Mouse (Mus musculus): Measurements from ENCODE around the gene Gm20547. TPM values are rescaled to one million over a fixed set of nuclear protein-coding genes. Genes with fewer than 3 reads are reported as not detected.
A peak's percentile ranks its signal among the peaks of the same experiment; 100 is the strongest.

Gene Gm20547
- polyA plus RNA-seq, 1 experiment from 2014 or later, result not detected

DNA sequence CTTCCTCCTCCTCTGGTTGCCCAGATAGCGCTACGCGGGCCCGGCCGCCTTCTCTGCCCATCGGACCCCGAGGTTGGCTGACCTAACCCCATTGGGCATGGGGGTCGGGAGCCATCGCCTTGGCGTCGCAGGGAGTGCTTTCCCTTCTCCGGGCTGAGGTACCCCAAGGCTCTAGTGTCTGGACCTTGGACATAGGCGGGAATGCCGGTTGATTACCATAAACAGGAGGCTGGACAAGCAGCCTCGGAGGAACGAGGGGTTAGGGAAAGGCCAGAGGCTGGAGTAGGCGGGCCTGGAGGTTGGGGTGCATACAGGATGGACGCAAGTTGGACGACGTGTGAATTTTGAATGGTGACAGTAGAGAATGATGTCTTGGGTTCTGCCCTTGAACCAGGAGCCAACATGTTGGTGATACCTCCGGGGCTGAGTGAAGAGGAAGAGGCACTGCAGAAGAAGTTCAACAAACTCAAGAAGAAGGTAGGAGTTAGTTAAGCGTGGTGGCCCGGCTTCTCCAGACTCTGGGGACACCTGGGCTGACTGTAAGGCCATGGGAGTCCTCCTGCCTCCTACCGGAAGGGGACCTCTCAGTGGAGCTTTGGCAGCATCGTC, 31.2 kb downstream of the Gm20547 start:
- Histone ChIP-seq H3K4me2 (ENCODE audit: low read length) (peak overlapping the region; percentile 95), H3K27ac (replicated peaks; ENCODE audit: low read depth, low read length) (peak overlapping the region; percentile 27; the same call in 1 of the 2 replicates), H3K36me3 (ENCODE audit: control insufficient read depth, insufficient read depth, low read length) (peaks cover 56% of the 10 kb centered on the region), H3K9me3 (ENCODE audit: control insufficient read depth, low read length) (no peaks in the 10 kb centered on the region), H3K27me3 (ENCODE audit: control insufficient read depth, insufficient read depth, low read length) (no peaks in the 10 kb centered on the region), H3K4me1 (ENCODE audit: control insufficient read depth, insufficient read depth, low read length) (peaks cover 13% of the 10 kb centered on the region), H3K9ac (replicated peaks; ENCODE audit: low read length) (peak overlapping the region; percentile 88), H3K4me3 (replicated peaks; ENCODE audit: low read depth, low read length) (peak overlapping the region; percentile 93)
- DNase-seq (peak; percentile 8), ATAC-seq (ENCODE audit: low FRiP score, low TSS enrichment) (no peak; the same call in 1 of the 2 replicates)
- WGBS, result 2% methylated on average over 25 of the region's 25 CpGs

DNA sequence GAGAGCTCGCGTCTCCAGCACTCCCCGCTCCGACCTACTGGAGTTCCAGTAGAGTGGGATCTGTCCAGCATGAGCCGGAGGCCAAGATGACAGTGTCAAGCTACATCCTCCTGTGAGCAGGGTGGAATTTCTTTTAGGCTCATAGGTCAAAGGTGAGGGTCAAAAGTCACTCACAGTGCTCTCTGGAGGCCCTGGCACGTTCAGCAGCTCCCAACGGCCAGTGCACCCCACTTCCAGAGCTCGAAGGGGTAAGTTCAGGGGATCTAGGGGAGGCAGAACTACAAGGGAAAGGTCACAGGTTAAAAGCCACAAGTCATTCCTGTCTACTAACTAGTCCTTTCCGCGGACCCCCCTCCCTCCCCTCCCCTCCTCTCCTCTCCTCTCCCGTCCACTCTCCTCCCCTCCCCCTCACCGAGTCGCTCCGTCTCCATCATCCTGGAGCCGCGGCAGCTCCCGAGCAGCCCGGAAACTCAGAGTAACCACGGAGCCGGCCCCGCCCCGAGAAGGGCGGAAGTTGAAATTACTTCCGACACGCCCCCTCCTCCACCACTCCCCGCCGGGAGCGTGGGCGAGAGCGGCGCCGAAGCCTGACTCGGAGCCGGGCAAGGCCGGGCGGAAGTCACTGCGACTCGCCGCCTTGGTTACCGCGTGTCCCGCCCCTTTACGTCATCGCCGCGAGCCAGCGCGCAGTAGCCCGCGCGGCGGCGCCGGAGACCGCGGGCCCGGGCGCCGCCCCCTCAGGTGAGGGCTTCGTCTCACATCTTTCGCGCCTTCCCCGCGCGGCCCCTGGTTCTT, 31.9 kb downstream of the Gm20547 start, which contains the start of the genes Skiv2l and Nelfe:
TSS of gene Skiv2l (minus strand) at position 489 of the 795 bp plus-strand sequence.
TSS of gene Nelfe (plus strand) at position 670 of the 795 bp plus-strand sequence.
- ATAC-seq (ENCODE audit: low FRiP score, low TSS enrichment) (peak; percentile 96), DNase-seq (peak; percentile 99)
- Histone ChIP-seq H3K9me3 (ENCODE audit: control insufficient read depth, low read length) (no peaks in the 10 kb centered on the region), H3K4me2 (ENCODE audit: low read length) (peak within 1 kb of the TSS; percentile 95), H3K27ac (replicated peaks; ENCODE audit: low read depth, low read length) (peak within 1 kb of the TSS; percentile 55; the same call in 1 of the 2 replicates), H3K36me3 (ENCODE audit: control insufficient read depth, insufficient read depth, low read length) (peaks cover 57% of the 10 kb centered on the region), H3K27me3 (ENCODE audit: control insufficient read depth, insufficient read depth, low read length) (no peaks in the 10 kb centered on the region), H3K4me1 (ENCODE audit: control insufficient read depth, insufficient read depth, low read length) (peaks cover 13% of the 10 kb centered on the region), H3K4me3 (replicated peaks; ENCODE audit: low read depth, low read length) (peak within 1 kb of the TSS; percentile 93), H3K9ac (replicated peaks; ENCODE audit: low read length) (peak within 1 kb of the TSS; percentile 88)
- under 1% methylated on average over 65 of the region's 65 CpGs for WGBS

DNA sequence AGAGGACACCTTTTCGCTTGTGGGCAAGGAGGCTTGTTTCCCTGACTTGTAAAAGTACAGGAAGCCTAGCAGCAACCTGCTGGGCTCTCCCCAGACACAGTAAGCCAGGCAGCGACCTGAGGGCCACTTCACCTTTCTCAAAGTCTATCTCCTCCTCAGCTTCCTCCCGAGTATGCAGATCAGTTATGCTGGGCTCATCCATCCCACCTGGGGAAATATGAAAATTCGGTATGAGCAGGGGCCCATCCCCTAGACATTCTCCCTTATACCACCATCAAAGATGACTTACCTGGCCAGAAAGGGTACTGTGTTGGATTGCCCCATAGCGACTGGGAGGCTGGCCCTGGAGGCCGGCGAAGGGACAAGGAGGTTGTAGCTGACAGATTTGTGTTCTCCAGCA, 34.2 kb downstream of the Gm20547 start:
- Histone ChIP-seq H3K27me3 (ENCODE audit: control insufficient read depth, insufficient read depth, low read length) (no peaks in the 10 kb centered on the region), H3K4me2 (ENCODE audit: low read length) (no peak overlapping the region), H3K36me3 (ENCODE audit: control insufficient read depth, insufficient read depth, low read length) (peaks cover 57% of the 10 kb centered on the region), H3K4me3 (replicated peaks; ENCODE audit: low read depth, low read length) (no peak overlapping the region), H3K4me1 (ENCODE audit: control insufficient read depth, insufficient read depth, low read length) (peaks cover 13% of the 10 kb centered on the region), H3K27ac (replicated peaks; ENCODE audit: low read depth, low read length) (no peak overlapping the region), H3K9ac (replicated peaks; ENCODE audit: low read length) (no peak overlapping the region), H3K9me3 (ENCODE audit: control insufficient read depth, low read length) (no peaks in the 10 kb centered on the region)
- DNase-seq, result no peak
- no peak for ATAC-seq (ENCODE audit: low FRiP score, low TSS enrichment)
- whole genome bisulfite sequencing, result 93% methylated on average over 7 of the region's 7 CpGs

DNA sequence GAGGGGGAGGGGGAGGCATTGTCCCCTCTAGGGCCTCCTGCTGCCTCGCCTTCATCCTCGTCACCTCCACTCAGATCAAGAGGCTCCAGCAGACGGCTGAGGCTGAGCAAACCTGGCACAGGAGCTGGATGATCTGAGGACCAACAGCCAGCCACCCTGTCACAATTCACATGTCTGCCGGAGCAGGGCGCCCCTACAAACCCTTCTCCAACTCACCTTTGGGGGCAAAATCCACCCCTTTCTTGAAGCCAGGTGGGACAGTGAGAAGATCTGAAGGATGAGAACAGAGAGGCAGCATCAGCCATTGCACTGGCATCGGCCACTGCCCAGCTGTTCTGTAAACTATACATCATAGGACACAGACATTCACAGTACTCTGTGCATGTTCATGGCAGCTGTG, 34.6 kb downstream of the Gm20547 start:
- Histone ChIP-seq H3K27me3 (ENCODE audit: control insufficient read depth, insufficient read depth, low read length) (no peaks in the 10 kb centered on the region), H3K4me2 (ENCODE audit: low read length) (no peak overlapping the region), H3K36me3 (ENCODE audit: control insufficient read depth, insufficient read depth, low read length) (peaks cover 57% of the 10 kb centered on the region), H3K4me3 (replicated peaks; ENCODE audit: low read depth, low read length) (no peak overlapping the region), H3K27ac (replicated peaks; ENCODE audit: low read depth, low read length) (no peak overlapping the region), H3K9ac (replicated peaks; ENCODE audit: low read length) (no peak overlapping the region), H3K4me1 (ENCODE audit: control insufficient read depth, insufficient read depth, low read length) (peaks cover 13% of the 10 kb centered on the region), H3K9me3 (ENCODE audit: control insufficient read depth, low read length) (no peaks in the 10 kb centered on the region)
- DNase-seq, result no peak
- 80% methylated on average over 6 of the region's 6 CpGs for WGBS
- no peak for ATAC-seq (ENCODE audit: low FRiP score, low TSS enrichment)

DNA sequence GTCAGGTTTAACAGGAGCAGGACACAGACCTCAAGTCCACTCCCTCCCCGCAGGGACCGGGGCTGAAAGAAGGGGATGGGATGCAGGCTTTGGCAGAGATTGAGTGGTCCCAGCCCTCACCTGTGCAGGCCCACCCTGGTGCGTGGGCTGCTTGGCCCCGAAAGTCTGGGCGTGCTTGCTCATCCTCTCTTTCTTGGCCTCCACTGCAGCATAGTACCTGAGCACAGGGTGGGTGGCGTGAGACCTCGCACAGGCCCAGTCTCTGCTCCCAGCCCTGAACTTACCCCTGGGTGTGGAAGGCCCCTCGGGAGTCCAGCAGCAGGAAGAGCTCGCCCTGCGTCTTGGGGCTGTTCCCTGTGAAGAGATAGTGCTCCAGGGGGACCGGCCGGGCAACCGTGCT, 37.0 kb downstream of the Gm20547 start:
- WGBS, result 96% methylated on average over 13 of the region's 13 CpGs
- no peak overlapping the region for H3K9ac ChIP-seq (replicated peaks; ENCODE audit: low read length)
- no peak for ATAC-seq (ENCODE audit: low FRiP score, low TSS enrichment)
- no peak overlapping the region for H3K27ac ChIP-seq (replicated peaks; ENCODE audit: low read depth, low read length)
- H3K4me1 ChIP-seq (ENCODE audit: control insufficient read depth, insufficient read depth, low read length), result peaks cover 7% of the 10 kb centered on the region
- H3K4me2 ChIP-seq (ENCODE audit: low read length), result no peak overlapping the region
- no peaks in the 10 kb centered on the region for H3K9me3 ChIP-seq (ENCODE audit: control insufficient read depth, low read length)
- H3K36me3 ChIP-seq (ENCODE audit: control insufficient read depth, insufficient read depth, low read length), result peaks cover 79% of the 10 kb centered on the region
- H3K4me3 ChIP-seq (replicated peaks; ENCODE audit: low read depth, low read length), result no peak overlapping the region
- DNase-seq, result no peak
- H3K27me3 ChIP-seq (ENCODE audit: control insufficient read depth, insufficient read depth, low read length), result no peaks in the 10 kb centered on the region

DNA sequence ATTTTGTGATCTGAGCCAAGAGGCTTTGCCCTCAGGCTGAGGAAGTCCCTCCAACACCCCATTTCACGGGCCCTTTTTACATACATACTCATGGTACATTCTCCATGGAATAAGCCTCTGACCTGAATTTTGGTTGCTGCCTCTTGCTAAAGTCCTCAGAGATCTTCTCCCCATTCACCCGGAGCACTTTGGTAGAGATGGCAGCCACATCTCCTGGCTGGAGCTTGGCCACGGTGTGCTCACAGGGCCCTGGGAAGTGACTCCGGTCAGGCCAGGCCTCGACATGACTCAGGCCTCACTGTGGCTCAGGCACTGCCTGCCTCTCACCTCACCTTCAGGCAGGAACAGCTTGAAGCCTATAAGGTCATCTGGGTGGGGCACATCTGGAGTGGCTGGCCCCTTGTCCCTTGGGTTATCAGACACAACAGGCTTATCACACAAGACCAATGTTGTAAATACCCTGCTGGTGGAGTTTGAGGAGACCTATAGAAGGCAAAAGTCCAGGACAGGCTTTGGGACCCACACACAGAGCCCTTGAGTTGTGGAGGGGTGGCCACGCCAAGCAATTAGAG, 41.0 kb downstream of the Gm20547 start:
- H3K4me1 ChIP-seq (ENCODE audit: control insufficient read depth, insufficient read depth, low read length), result peaks cover 11% of the 10 kb centered on the region
- 87% methylated on average over 6 of the region's 6 CpGs for WGBS
- H3K4me2 ChIP-seq (ENCODE audit: low read length), result no peak overlapping the region
- H3K27ac ChIP-seq (replicated peaks; ENCODE audit: low read depth, low read length), result no peak overlapping the region
- ATAC-seq (ENCODE audit: low FRiP score, low TSS enrichment), result no peak
- no peak overlapping the region for H3K9ac ChIP-seq (replicated peaks; ENCODE audit: low read length)
- DNase-seq, result no peak
- no peaks in the 10 kb centered on the region for H3K9me3 ChIP-seq (ENCODE audit: control insufficient read depth, low read length)
- peaks cover 71% of the 10 kb centered on the region for H3K36me3 ChIP-seq (ENCODE audit: control insufficient read depth, insufficient read depth, low read length)
- no peak overlapping the region for H3K4me3 ChIP-seq (replicated peaks; ENCODE audit: low read depth, low read length)
- no peaks in the 10 kb centered on the region for H3K27me3 ChIP-seq (ENCODE audit: control insufficient read depth, insufficient read depth, low read length)

DNA sequence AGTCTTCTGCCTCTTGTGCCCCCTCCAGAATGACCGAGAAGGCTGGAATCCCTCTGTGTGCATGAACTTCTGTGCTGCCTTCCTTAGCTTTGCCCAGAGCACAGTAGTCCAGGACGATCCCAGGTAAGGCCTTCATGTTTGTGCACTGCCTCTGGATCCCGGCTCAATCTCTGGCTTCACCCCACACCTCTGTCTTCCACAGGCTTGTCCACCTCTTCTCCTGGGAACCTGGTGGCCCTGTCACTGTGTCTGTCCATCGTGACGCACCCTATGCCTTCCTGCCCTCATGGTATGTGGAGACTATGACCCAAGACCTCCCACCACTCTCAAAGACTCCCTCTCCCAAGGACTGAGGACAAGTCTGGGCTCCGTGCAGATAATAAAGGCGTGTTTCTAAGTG, 43.1 kb downstream of the Gm20547 start:
- Histone ChIP-seq H3K27ac (replicated peaks; ENCODE audit: low read depth, low read length) (no peak overlapping the region), H3K4me2 (ENCODE audit: low read length) (no peak overlapping the region), H3K36me3 (ENCODE audit: control insufficient read depth, insufficient read depth, low read length) (peaks cover 57% of the 10 kb centered on the region), H3K4me1 (ENCODE audit: control insufficient read depth, insufficient read depth, low read length) (peaks cover 14% of the 10 kb centered on the region), H3K27me3 (ENCODE audit: control insufficient read depth, insufficient read depth, low read length) (no peaks in the 10 kb centered on the region), H3K9ac (replicated peaks; ENCODE audit: low read length) (no peak overlapping the region), H3K4me3 (replicated peaks; ENCODE audit: low read depth, low read length) (no peak overlapping the region), H3K9me3 (ENCODE audit: control insufficient read depth, low read length) (no peaks in the 10 kb centered on the region)
- ATAC-seq (ENCODE audit: low FRiP score, low TSS enrichment) (no peak), DNase-seq (no peak)
- WGBS, result 92% methylated on average over 7 of the region's 7 CpGs

DNA sequence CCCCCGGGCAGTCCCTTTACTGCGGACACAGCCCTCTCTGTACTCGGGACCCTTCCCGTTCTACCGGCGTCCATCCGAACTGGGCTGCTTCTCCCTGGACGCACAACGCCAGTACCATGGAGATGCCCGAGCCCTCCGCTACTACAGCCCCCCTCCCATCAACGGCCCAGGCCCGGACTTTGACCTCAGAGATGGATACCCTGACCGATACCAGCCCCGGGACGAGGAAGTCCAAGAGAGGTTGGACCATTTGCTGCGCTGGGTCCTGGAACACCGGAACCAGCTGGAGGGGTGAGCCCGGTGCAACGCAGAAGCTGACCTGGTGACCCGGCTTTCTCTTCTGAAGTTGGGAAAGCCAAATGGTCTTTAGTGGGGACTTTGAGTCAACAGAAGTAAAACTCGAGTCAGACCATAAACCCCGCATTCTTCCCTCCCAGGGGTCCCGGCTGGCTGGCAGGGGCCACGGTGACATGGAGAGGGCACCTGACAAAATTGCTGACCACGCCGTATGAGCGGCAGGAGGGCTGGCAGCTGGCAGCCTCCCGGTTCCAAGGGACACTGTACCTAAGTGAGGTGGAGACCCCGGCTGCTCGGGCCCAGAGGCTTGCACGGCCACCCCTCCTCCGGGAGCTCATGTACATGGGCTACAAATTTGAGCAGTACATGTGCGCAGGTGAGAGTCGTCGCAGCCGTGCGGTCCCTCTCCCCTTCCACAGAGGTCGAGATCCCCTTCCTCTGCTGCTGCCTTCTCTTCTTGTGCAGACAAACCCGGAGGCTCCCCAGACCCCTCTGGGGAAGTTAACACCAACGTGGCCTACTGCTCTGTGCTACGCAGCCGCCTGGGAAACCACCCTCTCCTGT, 44.1 kb downstream of the Gm20547 start:
- peak overlapping the region; percentile 78 for H3K27ac ChIP-seq (replicated peaks; ENCODE audit: low read depth, low read length)
- ATAC-seq (ENCODE audit: low FRiP score, low TSS enrichment) (peak; percentile 41; the same call in 1 of the 2 replicates), DNase-seq (no peak)
- peaks cover 14% of the 10 kb centered on the region for H3K4me1 ChIP-seq (ENCODE audit: control insufficient read depth, insufficient read depth, low read length)
- peak overlapping the region; percentile 74 for H3K9ac ChIP-seq (replicated peaks; ENCODE audit: low read length)
- no peaks in the 10 kb centered on the region for H3K9me3 ChIP-seq (ENCODE audit: control insufficient read depth, low read length)
- WGBS, result 43% methylated on average over 43 of the region's 43 CpGs
- peaks cover 59% of the 10 kb centered on the region for H3K36me3 ChIP-seq (ENCODE audit: control insufficient read depth, insufficient read depth, low read length)
- peak overlapping the region; percentile 74 for H3K4me2 ChIP-seq (ENCODE audit: low read length)
- H3K4me3 ChIP-seq (replicated peaks; ENCODE audit: low read depth, low read length), result peak overlapping the region; percentile 76
- no peaks in the 10 kb centered on the region for H3K27me3 ChIP-seq (ENCODE audit: control insufficient read depth, insufficient read depth, low read length)

Data from midbrain, embryonic 14.5 days (tissue).